Mouse (Mus musculus) hindbrain, embryonic 11.5 days (tissue): ENCODE data around the gene Rnls. TPM values are rescaled to one million over a fixed set of nuclear protein-coding genes. Genes with fewer than 3 reads are reported as not detected.

Source experiments
- ATAC-seq: fragments of 200-750 bp; cut with Nextera tagmentation; 2 replicates; pipeline ENCODE4 v1.8.0; 2017; ENCODE audit warnings: mild to moderate bottlenecking, moderate TSS enrichment, moderate library complexity; ENCODE audit not compliant: low FRiP score
- DNase-seq: peaks from one replicate; pipeline ENCODE4 v3.0.0-alpha.2; 2015; ENCODE audit warnings: low spot score
- H3K27ac ChIP-seq: fragments of 300-500 bp; sonication (generic); 2 replicates; pipeline ENCODE4 v1.5.1; 2014; ENCODE audit warnings: mild to moderate bottlenecking, low read depth, low read length
- H3K27me3 ChIP-seq: fragments of 300-500 bp; sonication (generic); 2 replicates; pipeline ENCODE4 v1.6.1; 2014; ENCODE audit warnings: mild to moderate bottlenecking, low read length, moderate library complexity, mixed read lengths; ENCODE audit not compliant: control insufficient read depth, insufficient read depth
- H3K36me3 ChIP-seq: fragments of 300-500 bp; sonication (generic); 2 replicates; pipeline ENCODE4 v1.6.1; 2014; ENCODE audit warnings: mild to moderate bottlenecking, low read length, moderate library complexity, mixed read lengths; ENCODE audit not compliant: control insufficient read depth, insufficient read depth
- H3K4me1 ChIP-seq: fragments of 300-500 bp; sonication (generic); replicated peaks from 2 replicates; pipeline ENCODE4 v1.6.1; 2014; ENCODE audit warnings: low read length, mixed read lengths; ENCODE audit not compliant: control insufficient read depth, insufficient read depth
- H3K4me2 ChIP-seq: fragments of 300-500 bp; sonication (generic); replicated peaks from 2 replicates; pipeline ENCODE4 v1.6.1; 2014; ENCODE audit warnings: mild to moderate bottlenecking, low read depth, low read length
- H3K4me3 ChIP-seq: fragments of 300-500 bp; sonication (generic); 2 replicates; pipeline ENCODE4 v1.5.1; 2014; ENCODE audit warnings: low read depth, low read length
- H3K9ac ChIP-seq: fragments of 300-500 bp; sonication (generic); 2 replicates; pipeline ENCODE4 v1.6.1; 2014; ENCODE audit warnings: low read depth, low read length
- H3K9me3 ChIP-seq: fragments of 300-500 bp; sonication (generic); 2 replicates; pipeline ENCODE4 v1.6.1; 2016; ENCODE audit warnings: low read length; ENCODE audit not compliant: control insufficient read depth
- WGBS: fragments of 180-500 bp; shearing (Covaris S2); extraction: QIAGEN DNeasy Blood & Tissue Kit; methylation state at CpG from one replicate; pipeline ENCODE4 v1.1.7; 2014; 5-methylcytosine and 5-hydroxymethylcytosine counted together
- polyA plus RNA-seq: library from polyadenylated mRNA; unstranded; fragments of >200 nt; fragmentation: Nextera tagmentation; extraction: Ambion mirVana; gene quantifications from 2 replicates; pipeline ENCODE4 v1.2.1, GENCODE M21; 2014

Rnls gene
- polyA plus RNA-seq, 1 experiment from 2014 or later, result 8.2 TPM

DNA sequence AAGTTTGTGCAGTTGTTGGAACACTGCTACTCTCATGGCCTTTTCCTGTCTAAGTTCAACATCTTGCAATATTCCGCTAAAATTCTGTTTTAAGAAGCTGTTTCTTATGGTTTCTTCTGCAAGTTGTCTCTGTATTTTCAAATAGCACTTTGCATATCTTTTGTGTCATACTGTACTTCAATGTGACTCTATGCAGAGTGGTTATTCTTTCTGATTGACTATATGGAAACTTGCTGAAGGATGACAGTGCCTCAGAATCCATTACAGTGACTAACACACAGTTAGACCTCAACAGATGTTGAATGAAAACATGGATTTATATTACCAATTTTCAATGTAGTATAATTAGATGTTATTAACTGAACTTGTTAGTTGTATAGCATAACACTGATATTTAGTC, 232.9 kb downstream of the Rnls start:
- 92% methylated on average over 1 of the region's 1 CpGs for WGBS
- DNase-seq (no peak), ATAC-seq (no peak)
- H3K27me3 ChIP-seq, result no peaks in the 10 kb centered on the region
- no peak overlapping the region for H3K4me2 ChIP-seq
- H3K4me1 ChIP-seq, result no peaks in the 10 kb centered on the region
- no peaks in the 10 kb centered on the region for H3K36me3 ChIP-seq
- H3K9me3 ChIP-seq, result no peaks in the 10 kb centered on the region
- H3K9ac ChIP-seq, result no peak overlapping the region
- no peak overlapping the region for H3K27ac ChIP-seq
- no peak overlapping the region for H3K4me3 ChIP-seq

DNA sequence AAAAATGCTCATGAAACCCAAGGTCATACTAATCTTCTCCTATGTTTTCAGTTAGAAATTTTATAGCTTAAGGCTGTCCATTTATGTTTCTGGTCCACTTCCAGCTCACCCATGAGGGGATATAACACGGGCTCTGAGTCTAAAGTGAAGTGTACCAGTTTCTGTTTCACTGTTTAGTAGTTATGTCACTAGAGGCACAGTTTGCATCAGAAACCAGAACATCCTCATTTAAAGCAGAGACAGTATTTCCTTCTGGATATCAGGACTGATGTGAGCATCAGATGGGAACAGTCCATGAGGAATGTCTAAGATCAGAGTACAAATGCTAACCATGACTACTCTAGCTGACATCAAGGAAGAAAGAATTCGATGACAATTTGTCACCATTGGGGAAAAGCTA, 233.9 kb downstream of the Rnls start:
- no peak overlapping the region for H3K9ac ChIP-seq
- ATAC-seq, result no peak
- H3K9me3 ChIP-seq, result no peaks in the 10 kb centered on the region
- H3K4me3 ChIP-seq, result no peak overlapping the region
- DNase-seq, result no peak
- no peak overlapping the region for H3K4me2 ChIP-seq
- no peaks in the 10 kb centered on the region for H3K27me3 ChIP-seq
- no peaks in the 10 kb centered on the region for H3K36me3 ChIP-seq
- no peak overlapping the region for H3K27ac ChIP-seq
- WGBS, result 87% methylated on average over 2 of the region's 2 CpGs
- no peaks in the 10 kb centered on the region for H3K4me1 ChIP-seq

DNA sequence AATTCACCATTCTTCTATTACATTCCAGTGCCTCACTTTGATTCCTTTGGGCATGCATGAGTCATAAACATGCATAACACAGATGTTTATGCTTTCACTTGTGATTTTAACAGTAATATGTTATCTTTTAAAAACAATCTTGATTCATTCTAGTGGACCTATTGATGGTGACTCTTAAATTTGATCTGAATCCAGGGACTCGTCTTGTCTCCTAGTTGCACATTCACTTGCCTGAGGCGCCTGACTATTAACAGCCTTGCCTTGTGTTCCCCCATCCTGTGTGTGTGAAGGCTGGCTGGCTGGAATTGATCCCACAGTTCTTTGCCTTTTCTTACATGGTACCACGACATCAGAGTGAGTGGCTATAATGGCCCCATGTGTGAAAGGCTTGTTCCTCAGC, 243.7 kb downstream of the Rnls start:
- H3K4me3 ChIP-seq, result no peak overlapping the region
- no peaks in the 10 kb centered on the region for H3K36me3 ChIP-seq
- DNase-seq, result no peak
- no peak for ATAC-seq
- no peak overlapping the region for H3K9ac ChIP-seq
- no peak overlapping the region for H3K4me2 ChIP-seq
- H3K4me1 ChIP-seq, result no peaks in the 10 kb centered on the region
- H3K9me3 ChIP-seq, result no peaks in the 10 kb centered on the region
- H3K27ac ChIP-seq, result no peak overlapping the region
- WGBS, result 80% methylated on average over 3 of the region's 3 CpGs
- H3K27me3 ChIP-seq, result no peaks in the 10 kb centered on the region

DNA sequence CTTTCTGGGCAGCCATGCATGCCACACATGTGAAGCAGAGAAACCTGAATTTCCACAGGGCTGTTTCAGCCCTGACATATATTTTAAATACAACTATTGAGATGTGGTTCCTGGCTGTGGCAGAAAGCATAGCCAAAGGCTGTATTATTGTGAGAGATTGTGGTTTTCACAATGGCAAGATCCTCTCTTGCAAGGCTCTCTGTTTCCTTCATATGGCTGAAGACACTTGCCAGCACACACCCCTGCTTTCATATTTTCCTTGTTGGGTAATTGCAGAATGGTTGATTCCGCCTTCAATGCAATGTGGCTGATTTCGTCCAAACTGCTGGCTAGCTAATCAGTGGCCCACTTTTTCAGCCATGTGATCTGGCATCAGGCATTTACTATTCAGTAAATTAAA, 248.9 kb downstream of the Rnls start:
- no peaks in the 10 kb centered on the region for H3K9me3 ChIP-seq
- no peaks in the 10 kb centered on the region for H3K36me3 ChIP-seq
- ATAC-seq (no peak), DNase-seq (no peak)
- no peak overlapping the region for H3K9ac ChIP-seq
- no peaks in the 10 kb centered on the region for H3K4me1 ChIP-seq
- H3K4me3 ChIP-seq, result no peak overlapping the region
- H3K27me3 ChIP-seq, result no peaks in the 10 kb centered on the region
- 82% methylated on average over 2 of the region's 2 CpGs for WGBS
- no peak overlapping the region for H3K4me2 ChIP-seq
- H3K27ac ChIP-seq, result no peak overlapping the region

DNA sequence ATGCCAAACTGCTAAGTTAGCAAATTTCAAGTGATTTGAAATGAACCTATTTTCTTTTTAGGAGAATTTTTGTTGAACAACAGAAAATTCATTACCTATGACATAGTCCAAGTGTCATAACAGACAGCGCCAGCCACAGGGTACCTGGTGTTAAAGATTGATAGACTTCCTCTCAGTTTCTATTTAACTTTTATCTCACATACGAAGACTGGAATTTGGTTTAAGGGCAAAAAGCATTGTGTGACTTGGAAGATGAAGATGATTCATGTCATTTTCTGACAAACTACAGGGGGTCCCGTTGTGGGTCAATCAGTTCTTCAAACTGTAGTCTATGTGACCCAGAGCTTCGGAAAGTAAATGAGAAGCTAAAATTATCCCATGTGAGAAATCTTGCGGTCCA, 254.8 kb downstream of the Rnls start:
- no peaks in the 10 kb centered on the region for H3K4me1 ChIP-seq
- H3K27me3 ChIP-seq, result no peaks in the 10 kb centered on the region
- no peak overlapping the region for H3K9ac ChIP-seq
- ATAC-seq, result no peak
- H3K9me3 ChIP-seq, result no peaks in the 10 kb centered on the region
- H3K4me2 ChIP-seq, result no peak overlapping the region
- WGBS, result 90% methylated on average over 5 of the region's 5 CpGs
- H3K4me3 ChIP-seq, result no peak overlapping the region
- no peak overlapping the region for H3K27ac ChIP-seq
- H3K36me3 ChIP-seq, result no peaks in the 10 kb centered on the region
- DNase-seq, result no peak

DNA sequence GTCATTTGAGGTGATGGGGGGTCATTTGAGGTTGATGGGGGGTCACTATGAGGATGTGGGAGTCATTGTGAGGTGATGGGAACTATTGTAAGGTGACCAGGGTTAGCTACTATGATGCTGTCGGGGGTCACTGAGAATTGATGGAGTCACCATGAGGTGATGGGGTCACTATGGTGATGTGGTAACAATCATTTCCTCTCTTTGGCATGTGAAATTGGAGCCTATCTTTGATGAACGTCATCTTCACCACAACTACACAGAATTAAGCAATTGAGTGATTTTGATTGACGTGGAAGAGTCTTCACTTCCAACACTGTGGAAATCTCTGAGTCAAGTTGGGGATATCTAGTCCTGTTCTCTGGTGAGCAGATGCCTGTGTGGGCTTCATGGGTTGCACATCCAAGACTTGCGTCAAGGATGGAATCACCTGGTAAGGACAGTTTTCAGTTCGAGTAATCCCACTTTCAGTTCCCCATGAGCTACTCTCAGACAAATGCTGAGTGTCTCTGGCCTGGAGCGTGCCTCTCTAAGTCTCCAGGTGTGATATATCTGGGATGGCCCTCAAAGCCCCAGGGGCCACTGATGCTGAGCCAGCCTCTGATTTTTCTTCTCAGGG, 269.4 kb downstream of the Rnls start:
- DNase-seq, result no peak
- H3K9me3 ChIP-seq, result no peaks in the 10 kb centered on the region
- WGBS, result 89% methylated on average over 6 of the region's 6 CpGs
- no peaks in the 10 kb centered on the region for H3K36me3 ChIP-seq
- no peaks in the 10 kb centered on the region for H3K4me1 ChIP-seq
- H3K27me3 ChIP-seq, result no peaks in the 10 kb centered on the region
- no peak overlapping the region for H3K4me3 ChIP-seq
- H3K27ac ChIP-seq, result no peak overlapping the region
- H3K4me2 ChIP-seq, result no peak overlapping the region
- ATAC-seq, result no peak
- H3K9ac ChIP-seq, result no peak overlapping the region

DNA sequence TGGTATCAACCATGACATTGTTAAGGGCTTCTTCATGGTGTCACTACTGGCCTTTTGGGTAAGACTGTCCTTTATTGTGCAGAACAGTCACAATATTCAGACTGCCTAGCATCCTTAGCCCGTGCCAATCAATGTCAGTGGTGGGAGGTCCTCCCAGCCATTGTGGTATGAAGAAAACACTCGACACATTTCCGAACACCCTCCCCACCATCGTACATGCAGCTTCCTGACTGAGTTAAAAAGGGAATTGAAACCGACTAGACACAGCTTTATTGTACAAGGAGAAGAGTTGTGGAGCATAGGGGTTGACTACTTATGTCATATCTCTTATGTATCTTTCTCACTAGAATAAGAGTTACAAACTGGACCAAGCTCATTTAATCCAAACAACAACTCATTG, 272.1 kb downstream of the Rnls start:
- Histone ChIP-seq H3K36me3 (no peaks in the 10 kb centered on the region), H3K27me3 (no peaks in the 10 kb centered on the region), H3K4me2 (no peak overlapping the region), H3K9me3 (no peaks in the 10 kb centered on the region), H3K9ac (no peak overlapping the region), H3K4me3 (no peak overlapping the region), H3K27ac (no peak overlapping the region), H3K4me1 (no peaks in the 10 kb centered on the region)
- no peak for DNase-seq
- 80% methylated on average over 5 of the region's 5 CpGs for WGBS
- no peak for ATAC-seq

DNA sequence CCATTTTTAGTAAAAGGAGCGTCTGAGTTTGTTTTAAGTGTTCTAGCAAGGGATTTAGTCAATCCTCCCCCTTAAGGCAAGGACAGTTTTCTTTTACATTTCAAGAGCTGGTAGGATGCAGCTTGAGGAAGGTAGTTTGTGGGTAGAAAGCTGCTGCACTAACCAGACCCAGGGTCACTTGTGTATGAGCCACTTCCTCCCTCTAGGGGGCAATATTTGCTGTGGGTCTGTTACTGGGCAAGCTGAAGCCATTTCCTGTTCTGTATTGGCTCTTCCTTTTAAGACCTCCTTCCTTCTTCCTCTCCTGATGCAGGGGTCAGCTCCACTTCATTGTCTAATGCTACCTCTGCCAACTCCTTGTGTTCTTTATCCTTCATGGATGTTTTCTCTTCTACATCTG, 273.2 kb downstream of the Rnls start:
- DNase-seq, result no peak
- no peak for ATAC-seq
- Histone ChIP-seq H3K9ac (no peak overlapping the region), H3K27me3 (no peaks in the 10 kb centered on the region), H3K4me1 (no peaks in the 10 kb centered on the region), H3K36me3 (no peaks in the 10 kb centered on the region), H3K9me3 (no peaks in the 10 kb centered on the region), H3K27ac (no peak overlapping the region), H3K4me3 (no peak overlapping the region), H3K4me2 (no peak overlapping the region)
- WGBS, result 83% methylated on average over 1 of the region's 1 CpGs

DNA sequence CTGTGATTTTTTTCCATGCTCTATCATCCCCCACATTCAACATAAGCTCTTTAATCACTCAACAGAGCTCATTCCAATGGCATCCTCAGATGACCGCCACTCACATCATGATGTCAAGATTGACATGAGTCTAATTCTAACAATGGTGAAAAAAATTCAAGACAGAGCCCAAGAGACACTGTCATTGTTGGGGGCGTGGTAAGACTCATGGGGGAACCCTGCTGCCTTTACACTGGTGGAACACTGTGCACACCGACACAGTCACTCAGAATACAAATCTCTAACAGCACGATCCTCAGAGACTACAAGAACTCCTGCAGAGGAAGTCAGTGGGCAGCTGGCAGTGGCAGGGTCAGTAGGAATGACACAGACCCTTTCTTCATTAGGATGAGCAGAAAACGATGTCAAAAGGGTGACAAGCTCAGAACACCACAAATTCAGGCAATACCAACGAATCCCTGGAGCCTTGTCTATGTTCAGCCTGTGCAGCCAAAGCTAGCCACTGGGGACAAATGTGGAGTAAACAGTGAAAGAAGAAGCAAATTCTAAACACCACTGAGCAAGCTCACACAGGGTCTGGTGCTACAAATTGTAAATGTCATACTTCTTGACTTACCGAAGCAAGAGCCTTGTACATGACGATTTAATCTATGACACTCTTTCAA, 277.3 kb downstream of the Rnls start:
- ATAC-seq (no peak), DNase-seq (no peak)
- H3K4me1 ChIP-seq, result no peaks in the 10 kb centered on the region
- H3K4me2 ChIP-seq, result no peak overlapping the region
- H3K9me3 ChIP-seq, result no peaks in the 10 kb centered on the region
- no peak overlapping the region for H3K27ac ChIP-seq
- no peaks in the 10 kb centered on the region for H3K36me3 ChIP-seq
- H3K4me3 ChIP-seq, result no peak overlapping the region
- no peak overlapping the region for H3K9ac ChIP-seq
- WGBS, result 65% methylated on average over 8 of the region's 8 CpGs
- H3K27me3 ChIP-seq, result no peaks in the 10 kb centered on the region
